Mouse (Mus musculus) lung, embryonic 16.5 days (tissue): ENCODE data around the gene Dennd1b. TPM values are rescaled to one million over a fixed set of nuclear protein-coding genes. Genes with fewer than 3 reads are reported as not detected.

Source experiments
- ATAC-seq: fragments of 200-750 bp; cut with Nextera tagmentation; 2 replicates; pipeline ENCODE4 v1.8.0; 2017; ENCODE audit warnings: low read depth, mild to moderate bottlenecking, moderate library complexity
- H3K27ac ChIP-seq: fragments of 300-500 bp; sonication (generic); 2 replicates; pipeline ENCODE4 v1.5.1; 2014; ENCODE audit warnings: mild to moderate bottlenecking, control low read depth, low read length
- H3K27me3 ChIP-seq: fragments of 300-500 bp; sonication (generic); 2 replicates; pipeline ENCODE4 v1.6.1; 2014; ENCODE audit warnings: low read depth, low read length, mixed read lengths; ENCODE audit not compliant: control insufficient read depth, insufficient read depth
- H3K36me3 ChIP-seq: fragments of 300-500 bp; sonication (generic); 2 replicates; pipeline ENCODE4 v1.6.1; 2014; ENCODE audit warnings: low read length; ENCODE audit not compliant: control insufficient read depth, insufficient read depth
- H3K4me1 ChIP-seq: fragments of 300-500 bp; sonication (generic); replicated peaks from 2 replicates; pipeline ENCODE4 v1.6.1; 2014; ENCODE audit warnings: low read length, mixed read lengths; ENCODE audit not compliant: control insufficient read depth, insufficient read depth
- H3K4me2 ChIP-seq: fragments of 300-500 bp; sonication (generic); 2 replicates; pipeline ENCODE4 v1.6.1; 2014; ENCODE audit warnings: low read depth, low read length, control low read depth
- H3K4me3 ChIP-seq: fragments of 300-500 bp; sonication (generic); 2 replicates; pipeline ENCODE4 v1.5.1; 2014; ENCODE audit warnings: mild to moderate bottlenecking, low read length, control low read depth
- H3K9ac ChIP-seq: fragments of 300-500 bp; sonication (generic); 2 replicates; pipeline ENCODE4 v1.6.1; 2014; ENCODE audit warnings: low read length, control low read depth
- H3K9me3 ChIP-seq: fragments of 300-500 bp; sonication (generic); 2 replicates; pipeline ENCODE4 v1.6.1; 2016; ENCODE audit warnings: low read length; ENCODE audit not compliant: control insufficient read depth
- WGBS: fragments of 180-500 bp; shearing (Covaris S2); extraction: QIAGEN DNeasy Blood & Tissue Kit; methylation state at CpG from one replicate; pipeline ENCODE4 v1.1.7; 2014; 5-methylcytosine and 5-hydroxymethylcytosine counted together
- polyA plus RNA-seq: library from polyadenylated mRNA; unstranded; fragments of >200 nt; fragmentation: Nextera tagmentation; extraction: Ambion mirVana; gene quantifications from 2 replicates; pipeline ENCODE4 v1.2.1, GENCODE M21; 2015

Gene Dennd1b
- polyA plus RNA-seq, result 7.0 and 9.1 TPM in 2 replicates

GRCm38 (mm10) chr1:138963161-138963867 lies at the start of gene Dennd1b:
Dennd1b (plus strand) TSS chr1:138963435.
- ATAC-seq, result peak; percentile 86
- no peaks in the 10 kb centered on the region for H3K9me3 ChIP-seq
- peak within 1 kb of the TSS; percentile 68 for H3K4me2 ChIP-seq
- peaks cover 2% of the 10 kb centered on the region; the same call in 1 of the 2 replicates for H3K36me3 ChIP-seq
- under 1% methylated on average over 42 of the region's 69 CpGs for WGBS
- no peaks in the 10 kb centered on the region for H3K27me3 ChIP-seq
- peak within 1 kb of the TSS; percentile 79 for H3K4me3 ChIP-seq
- no peaks in the 10 kb centered on the region; the same call in 1 of the 2 replicates for H3K4me1 ChIP-seq
- peak within 1 kb of the TSS; percentile 87 for H3K27ac ChIP-seq
- peak within 1 kb of the TSS; percentile 87 for H3K9ac ChIP-seq

- no peak overlapping the region for H3K4me3 ChIP-seq
- H3K27ac ChIP-seq, result no peak overlapping the region
- no peak overlapping the region for H3K9ac ChIP-seq
- no peaks in the 10 kb centered on the region for H3K9me3 ChIP-seq
- H3K27me3 ChIP-seq, result no peaks in the 10 kb centered on the region
- ATAC-seq, result no peak
- no peaks in the 10 kb centered on the region for H3K36me3 ChIP-seq
- H3K4me1 ChIP-seq, result peaks cover 7% of the 10 kb centered on the region
- H3K4me2 ChIP-seq, result no peak overlapping the region
- WGBS, result 63% methylated on average over 3 of the region's 3 CpGs
Measured at GRCm38 (mm10) chr1:138915596-138915995, 47.6 kb upstream of the Dennd1b start.

GRCm38 (mm10) chr1:138919601-138920000 lies 43.6 kb upstream of the Dennd1b start:
- 86% methylated on average over 5 of the region's 5 CpGs for WGBS
- no peaks in the 10 kb centered on the region for H3K4me1 ChIP-seq
- H3K27me3 ChIP-seq, result no peaks in the 10 kb centered on the region
- no peak overlapping the region for H3K9ac ChIP-seq
- H3K27ac ChIP-seq, result no peak overlapping the region
- H3K4me2 ChIP-seq, result no peak overlapping the region
- H3K4me3 ChIP-seq, result no peak overlapping the region
- no peak for ATAC-seq
- H3K36me3 ChIP-seq, result no peaks in the 10 kb centered on the region
- H3K9me3 ChIP-seq, result no peaks in the 10 kb centered on the region

- H3K4me1 ChIP-seq, result no peaks in the 10 kb centered on the region
- no peaks in the 10 kb centered on the region for H3K9me3 ChIP-seq
- no peak overlapping the region for H3K4me2 ChIP-seq
- no peak overlapping the region for H3K27ac ChIP-seq
- H3K36me3 ChIP-seq, result no peaks in the 10 kb centered on the region
- 71% methylated on average over 3 of the region's 3 CpGs for WGBS
- no peak for ATAC-seq
- H3K27me3 ChIP-seq, result no peaks in the 10 kb centered on the region
- H3K9ac ChIP-seq, result no peak overlapping the region
- H3K4me3 ChIP-seq, result no peak overlapping the region
Measured at GRCm38 (mm10) chr1:138920082-138920481, 43.2 kb upstream of the Dennd1b start.

- Histone ChIP-seq H3K4me2 (no peak overlapping the region), H3K4me1 (no peaks in the 10 kb centered on the region), H3K27me3 (no peaks in the 10 kb centered on the region), H3K36me3 (no peaks in the 10 kb centered on the region), H3K4me3 (no peak overlapping the region), H3K9ac (no peak overlapping the region), H3K9me3 (no peaks in the 10 kb centered on the region), H3K27ac (no peak overlapping the region)
- 26% methylated on average over 1 of the region's 1 CpGs for WGBS
- ATAC-seq, result no peak
Measured at GRCm38 (mm10) chr1:138920799-138921198, 42.4 kb upstream of the Dennd1b start.

GRCm38 (mm10) chr1:138922886-138923285 lies 40.3 kb upstream of the Dennd1b start:
- Histone ChIP-seq H3K36me3 (no peaks in the 10 kb centered on the region), H3K9me3 (no peaks in the 10 kb centered on the region), H3K27ac (no peak overlapping the region), H3K27me3 (no peaks in the 10 kb centered on the region), H3K4me1 (no peaks in the 10 kb centered on the region; the same call in 1 of the 2 replicates), H3K4me2 (no peak overlapping the region), H3K9ac (no peak overlapping the region), H3K4me3 (no peak overlapping the region)
- ATAC-seq, result no peak
- WGBS, result 76% methylated on average over 6 of the region's 6 CpGs

- ATAC-seq, result no peak
Measured at GRCm38 (mm10) chr1:138924282-138924681, 39.0 kb upstream of the Dennd1b start.

GRCm38 (mm10) chr1:138928671-138929483 lies 34.4 kb upstream of the Dennd1b start:
- no peaks in the 10 kb centered on the region for H3K9me3 ChIP-seq
- no peaks in the 10 kb centered on the region for H3K36me3 ChIP-seq
- H3K27ac ChIP-seq, result peak overlapping the region; percentile 77
- no peak overlapping the region for H3K9ac ChIP-seq
- H3K4me1 ChIP-seq, result peaks cover 22% of the 10 kb centered on the region
- peak overlapping the region; percentile 19; the same call in 1 of the 2 replicates for H3K4me2 ChIP-seq
- H3K27me3 ChIP-seq, result no peaks in the 10 kb centered on the region
- H3K4me3 ChIP-seq, result no peak overlapping the region
- 39% methylated on average over 11 of the region's 11 CpGs for WGBS
- ATAC-seq, result peak; percentile 97

More at GRCm38 (mm10) chr1:138924282-138924681, 39.0 kb upstream of the Dennd1b start:
- Histone ChIP-seq H3K36me3 (no peaks in the 10 kb centered on the region), H3K27me3 (no peaks in the 10 kb centered on the region), H3K9ac (no peak overlapping the region), H3K4me1 (peaks cover 8% of the 10 kb centered on the region), H3K4me3 (no peak overlapping the region), H3K4me2 (no peak overlapping the region), H3K9me3 (no peaks in the 10 kb centered on the region), H3K27ac (no peak overlapping the region)
- 73% methylated on average over 2 of the region's 2 CpGs for whole genome bisulfite sequencing

- H3K4me1 ChIP-seq, result peaks cover 22% of the 10 kb centered on the region
- no peak overlapping the region for H3K4me3 ChIP-seq
- ATAC-seq, result 0 out of 2 replicates have a peak, but pooled peaks have one; percentile 15
- 20% methylated on average over 3 of the region's 3 CpGs for WGBS
- no peaks in the 10 kb centered on the region for H3K9me3 ChIP-seq
- H3K4me2 ChIP-seq, result no peak overlapping the region
- H3K27ac ChIP-seq, result peak overlapping the region; percentile 44
- no peaks in the 10 kb centered on the region for H3K36me3 ChIP-seq
- no peaks in the 10 kb centered on the region for H3K27me3 ChIP-seq
- H3K9ac ChIP-seq, result no peak overlapping the region
Measured at GRCm38 (mm10) chr1:138929985-138930384, 33.2 kb upstream of the Dennd1b start.
